Comparison of ENCODE assay signal across 31 mouse cellular contexts in the genomic region with DNA sequence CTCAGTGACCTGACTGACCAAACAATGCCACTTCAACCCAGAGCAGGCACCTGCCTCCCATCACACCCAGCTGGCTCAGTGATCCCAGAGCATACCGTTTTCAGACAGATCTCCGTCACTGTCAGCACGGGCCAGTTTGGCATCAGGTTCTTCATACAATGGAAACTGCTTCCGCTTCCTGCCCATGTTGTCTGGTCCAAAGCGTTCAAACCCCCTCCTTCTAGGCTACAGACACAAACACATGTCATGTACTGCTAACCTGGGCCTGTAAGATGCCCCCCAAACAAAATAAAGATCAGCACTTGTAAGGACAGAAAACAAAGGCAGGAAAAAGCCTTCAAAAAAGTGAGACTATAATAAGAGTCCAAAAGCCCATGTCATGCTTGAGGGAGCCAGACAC.
"Had no signal": no experiment of that assay in that cellular context is flagged by ENCODE, and none has a peak within 500 bp of the region (broad histone marks: within the 10 kb centered on the region; RNA-seq: fewer than 3 reads in every experiment).

No protein-coding gene starts in this region.

- DNase-seq: left cerebral cortex, postnatal 4 days; liver; liver, embryonic 13.5 days; liver, postnatal 0 days; lung, adult 18-20 months; lung, adult 2 months; lung, embryonic 14.5 days; lung, postnatal 10 days; lung, postnatal 14 days; lung, postnatal 36 days; lung, postnatal 4 days; midbrain, embryonic 14.5 days had no signal

- H3K9ac ChIP-seq: limb, embryonic 12.5 days; limb, embryonic 13.5 days; limb, embryonic 15.5 days; liver, embryonic 12.5 days; liver, embryonic 13.5 days; liver, embryonic 14.5 days; liver, embryonic 15.5 days; liver, postnatal 0 days; lung, embryonic 14.5 days; lung, embryonic 15.5 days; midbrain, embryonic 12.5 days; midbrain, embryonic 13.5 days; midbrain, embryonic 15.5 days; neural tube, embryonic 12.5 days had no signal

- ATAC-seq: liver, embryonic 12.5 days; liver, postnatal 0 days; lung, postnatal 0 days; midbrain, embryonic 13.5 days; midbrain, embryonic 15.5 days had no signal

- H3K9me3 ChIP-seq: limb, embryonic 10.5 days; limb, embryonic 12.5 days; limb, embryonic 13.5 days; limb, embryonic 15.5 days; liver, embryonic 12.5 days; liver, embryonic 13.5 days; liver, embryonic 15.5 days; lung, embryonic 15.5 days; megakaryocyte, embryonic 14.5 days; midbrain, embryonic 10.5 days; midbrain, embryonic 12.5 days; midbrain, embryonic 13.5 days; midbrain, embryonic 15.5 days; neural tube, embryonic 12.5 days had no signal

- H3K27me3 ChIP-seq: limb, embryonic 12.5 days; limb, embryonic 13.5 days; limb, embryonic 15.5 days; liver, embryonic 12.5 days; liver, embryonic 13.5 days; liver, embryonic 15.5 days; lung, embryonic 15.5 days; megakaryocyte, embryonic 14.5 days; midbrain, embryonic 12.5 days; midbrain, embryonic 13.5 days; midbrain, embryonic 15.5 days; neural tube, embryonic 12.5 days had no signal

- H3K4me3 ChIP-seq: left cerebral cortex, adult 2 months; limb, embryonic 10.5 days; limb, embryonic 12.5 days; limb, embryonic 13.5 days; limb, embryonic 15.5 days; liver, embryonic 12.5 days; liver, embryonic 13.5 days; liver, embryonic 15.5 days; lung, embryonic 15.5 days; midbrain, embryonic 10.5 days; midbrain, embryonic 12.5 days; midbrain, embryonic 13.5 days; midbrain, embryonic 15.5 days; myocyte; neural tube, embryonic 12.5 days had no signal

- H3K4me2 ChIP-seq: limb, embryonic 12.5 days; limb, embryonic 13.5 days; limb, embryonic 15.5 days; liver, embryonic 11.5 days; liver, embryonic 12.5 days; liver, embryonic 13.5 days; liver, embryonic 15.5 days; lung, embryonic 14.5 days; lung, embryonic 15.5 days; midbrain, embryonic 12.5 days; midbrain, embryonic 13.5 days; midbrain, embryonic 15.5 days; neural tube, embryonic 12.5 days had no signal

- H3K27ac ChIP-seq: left cerebral cortex, adult 2 months; limb, embryonic 10.5 days; limb, embryonic 12.5 days; limb, embryonic 13.5 days; limb, embryonic 15.5 days; liver, embryonic 12.5 days; liver, embryonic 13.5 days; liver, embryonic 14.5 days; liver, embryonic 15.5 days; lung, embryonic 15.5 days; macrophage; midbrain, embryonic 10.5 days; midbrain, embryonic 12.5 days; midbrain, embryonic 13.5 days; midbrain, embryonic 15.5 days; neural tube, embryonic 12.5 days had no signal
